Mouse (Mus musculus): ENCODE measurements around the gene Mep1a.

The Mep1a gene

DNA sequence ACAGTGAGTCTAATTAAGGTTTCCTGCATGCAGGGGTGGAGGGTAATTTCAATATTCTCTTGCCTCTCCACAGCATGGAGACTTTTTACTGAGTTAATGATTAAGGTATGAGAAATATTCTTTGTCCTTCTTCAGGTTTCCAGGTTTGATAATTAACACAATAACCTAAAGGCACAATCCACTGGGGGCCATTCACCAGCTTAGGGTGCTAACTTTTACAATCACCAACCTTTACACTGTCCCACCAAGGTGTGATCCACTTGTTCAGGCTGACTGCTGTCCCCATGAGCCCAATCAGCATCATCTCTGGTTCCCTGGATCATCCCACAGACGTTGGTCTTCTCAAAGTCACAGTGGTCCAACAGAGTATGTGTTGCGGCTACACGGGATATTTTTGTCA is 16.6 kb downstream of the Mep1a start:
- no peak for DNase-seq (ENCODE audit: low spot score in 2 of 2)

DNA sequence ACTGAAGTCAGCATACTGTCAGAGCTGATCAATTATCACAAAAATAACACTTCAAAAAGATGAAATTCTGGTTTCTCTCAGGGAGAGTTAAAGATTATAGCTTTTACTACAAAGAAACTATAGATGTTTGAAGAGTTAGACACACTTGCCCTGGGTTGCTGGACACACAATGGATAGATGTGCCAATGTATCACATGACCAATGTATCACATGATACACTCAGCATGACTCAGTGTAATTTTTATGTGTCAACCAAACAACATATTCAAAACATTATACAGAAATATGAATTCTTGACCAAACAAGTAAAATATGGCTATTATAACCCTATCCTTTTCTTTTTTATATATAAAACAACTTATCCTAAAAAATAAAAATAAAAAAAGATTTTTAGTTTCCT is 25.0 kb downstream of the Mep1a start:
- no peak for DNase-seq (ENCODE audit: low spot score in 2 of 2)

DNA sequence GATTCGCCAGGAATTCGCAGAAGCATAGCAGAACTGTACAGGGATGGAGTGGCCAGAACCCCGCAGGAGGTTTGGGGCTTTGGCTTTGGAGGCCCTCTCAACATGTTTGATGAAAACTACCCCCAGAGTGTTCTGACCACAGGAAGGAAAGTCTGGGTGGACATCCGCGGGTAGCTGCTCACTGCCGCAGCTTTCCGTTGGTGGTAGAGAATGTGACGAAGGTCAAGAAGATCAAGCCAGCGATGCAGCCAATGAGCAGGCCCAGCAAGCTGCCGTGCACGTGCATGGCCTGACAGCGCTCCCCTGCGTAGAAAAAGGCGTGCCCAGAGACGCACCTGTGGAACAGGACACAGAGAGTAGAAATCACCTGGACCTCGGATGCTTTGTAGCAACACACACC is 27.8 kb downstream of the Mep1a start:
- DNase-seq (ENCODE audit: low spot score in 2 of 2): no peak

DNA sequence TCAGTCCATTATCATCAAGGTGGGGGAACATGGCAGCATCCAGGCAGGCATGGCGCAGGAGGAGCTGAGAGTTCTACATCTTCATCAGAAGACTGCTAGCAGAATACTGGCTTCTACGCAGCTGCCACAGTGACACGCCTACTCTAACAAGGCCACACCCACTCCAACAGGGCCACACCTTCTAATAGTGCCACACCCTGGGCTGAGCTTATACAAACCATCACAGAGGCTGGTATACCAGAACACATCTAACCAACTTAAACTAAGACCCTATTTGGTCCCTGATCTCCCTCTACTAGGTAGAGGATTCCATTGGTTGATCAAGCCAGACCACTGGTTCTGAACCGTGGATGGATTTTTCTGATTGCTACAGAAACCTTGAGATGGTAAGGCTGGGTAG is 30.1 kb downstream of the Mep1a start:
- no peak for DNase-seq (ENCODE audit: low spot score in 2 of 2)

DNA sequence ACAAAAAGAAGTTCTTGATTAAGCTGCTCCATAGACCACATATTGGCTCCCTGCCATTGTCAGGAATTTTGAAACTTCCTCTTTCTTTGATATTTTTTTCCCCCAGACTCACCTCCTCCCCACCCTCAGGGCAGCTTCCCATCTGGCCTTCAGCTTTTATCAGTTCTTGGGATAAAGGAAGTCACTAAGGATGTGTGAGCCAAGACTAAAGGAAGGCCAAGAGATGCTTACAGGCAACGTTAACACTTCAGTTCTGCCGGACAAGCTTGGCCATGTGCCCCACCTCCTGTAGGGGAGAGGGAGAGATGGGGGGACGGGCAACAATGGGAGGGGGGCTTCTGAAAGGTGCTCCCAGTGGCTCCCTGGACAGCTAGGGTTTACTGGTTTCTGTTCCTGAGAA is 32.6 kb downstream of the Mep1a start:
- no peak for DNase-seq (ENCODE audit: low spot score in 2 of 2)

DNA sequence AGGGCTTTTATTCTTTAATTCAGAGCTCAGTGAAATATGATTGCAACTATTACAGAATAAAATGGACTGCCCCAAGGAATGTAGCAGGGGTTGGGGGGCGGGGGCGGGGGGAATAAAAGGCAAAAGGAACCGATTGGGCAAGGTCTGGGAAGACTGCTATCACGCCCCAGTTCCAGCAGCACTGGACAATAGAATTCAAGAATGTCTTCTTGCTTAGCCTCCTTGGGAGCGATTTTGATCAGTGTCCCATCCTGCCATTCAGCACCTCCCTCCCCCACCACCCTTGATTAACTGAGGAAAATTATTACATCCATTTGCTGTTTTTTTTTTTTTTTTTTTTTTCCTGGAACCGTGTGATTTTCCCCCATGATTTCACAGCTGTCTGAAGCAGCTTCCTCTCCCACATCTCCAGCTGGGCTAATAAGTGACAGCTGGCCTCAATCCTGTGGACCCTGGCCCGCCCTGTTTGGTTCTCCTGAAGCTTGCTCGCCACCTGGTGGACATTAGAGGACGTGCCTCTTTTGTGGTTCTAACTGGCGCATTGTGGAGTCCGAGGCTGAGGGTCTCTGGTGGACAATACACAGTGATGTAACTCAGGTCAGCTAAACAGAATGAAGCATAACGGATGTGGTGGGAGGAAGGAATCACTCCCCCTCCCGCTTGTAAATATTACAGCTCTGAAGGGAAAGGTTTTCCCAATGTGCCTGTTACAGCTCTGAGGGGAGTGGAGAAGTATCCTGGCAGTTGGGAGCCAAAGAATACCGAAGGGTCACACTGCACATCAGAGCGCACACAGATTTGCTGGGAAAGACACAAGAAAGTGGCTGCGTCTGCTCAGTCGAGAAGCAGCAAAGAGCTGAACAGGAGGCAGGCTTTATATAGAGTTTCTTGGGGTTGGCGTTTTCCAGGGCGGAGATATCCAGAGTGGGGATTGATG is 42.1 kb downstream of the Mep1a start:
- peak; percentile 64 to 83 for DNase-seq (ENCODE audit: low spot score in 2 of 2)

DNA sequence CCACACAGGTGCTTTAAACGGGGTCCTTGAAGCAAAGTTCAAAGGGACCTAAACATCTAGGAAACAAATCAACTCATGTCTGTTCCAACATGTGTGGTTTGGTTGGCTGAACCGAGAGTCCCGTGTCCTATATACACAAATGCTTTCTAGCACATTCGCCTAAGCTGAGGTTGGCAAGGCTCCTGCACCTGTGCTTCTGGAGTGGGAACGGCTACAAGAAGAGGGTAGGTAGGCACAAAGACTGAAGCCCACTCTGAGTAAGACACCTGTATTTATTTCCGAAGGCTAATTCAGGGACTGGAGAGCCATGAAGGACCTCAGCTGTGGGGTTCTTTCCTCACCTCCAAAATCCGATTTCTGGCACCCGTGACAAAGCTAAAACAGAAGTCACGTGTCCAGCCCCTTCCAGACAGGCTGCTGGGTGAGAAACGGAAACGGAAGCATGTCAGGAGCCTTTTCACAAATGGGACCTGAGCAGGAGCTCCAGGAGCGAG is 42.8 kb downstream of the Mep1a start:
- DNase-seq (ENCODE audit: low spot score in 2 of 2): no peak

DNA sequence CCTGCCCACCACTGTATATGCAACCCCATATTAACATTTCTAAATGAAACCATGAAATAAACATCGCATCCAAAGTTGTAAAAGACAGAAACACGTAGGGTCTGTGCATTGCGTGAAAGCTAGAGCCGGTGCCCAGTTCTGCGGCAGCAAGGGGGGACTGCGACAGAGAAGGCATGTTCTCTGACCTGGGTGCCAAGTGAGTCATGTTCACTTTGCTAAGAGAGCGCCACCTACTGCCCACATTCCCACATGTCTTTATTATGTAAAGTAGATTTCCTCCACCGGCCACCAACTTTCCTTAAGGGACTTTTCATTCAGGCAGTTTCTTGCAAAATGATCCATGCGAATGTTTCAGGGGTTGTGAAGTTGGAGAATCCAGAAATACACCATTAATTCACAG is 44.0 kb downstream of the Mep1a start:
- peak; percentile 42 to 84 for DNase-seq (ENCODE audit: low spot score in 2 of 2)

DNA sequence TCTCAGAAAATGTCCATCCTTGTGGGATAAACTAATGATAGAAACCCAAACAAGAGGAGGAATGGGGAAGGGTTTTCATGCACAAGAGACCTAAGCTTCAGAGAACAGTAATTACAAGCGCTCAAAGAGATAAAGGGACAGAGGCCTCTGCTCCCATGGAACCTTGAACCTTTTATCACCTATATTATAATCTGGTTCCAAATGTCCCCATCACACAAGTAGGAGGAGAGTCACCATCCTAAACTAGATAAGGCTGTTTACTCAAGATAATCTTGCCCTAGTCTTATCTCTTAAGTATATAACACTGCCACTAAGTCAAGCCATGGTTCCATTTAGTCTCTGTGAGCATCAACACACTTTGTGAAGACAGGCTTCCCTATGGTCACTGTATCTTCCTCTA is 51.4 kb downstream of the Mep1a start:
- DNase-seq (ENCODE audit: low spot score in 2 of 2): no peak

DNA sequence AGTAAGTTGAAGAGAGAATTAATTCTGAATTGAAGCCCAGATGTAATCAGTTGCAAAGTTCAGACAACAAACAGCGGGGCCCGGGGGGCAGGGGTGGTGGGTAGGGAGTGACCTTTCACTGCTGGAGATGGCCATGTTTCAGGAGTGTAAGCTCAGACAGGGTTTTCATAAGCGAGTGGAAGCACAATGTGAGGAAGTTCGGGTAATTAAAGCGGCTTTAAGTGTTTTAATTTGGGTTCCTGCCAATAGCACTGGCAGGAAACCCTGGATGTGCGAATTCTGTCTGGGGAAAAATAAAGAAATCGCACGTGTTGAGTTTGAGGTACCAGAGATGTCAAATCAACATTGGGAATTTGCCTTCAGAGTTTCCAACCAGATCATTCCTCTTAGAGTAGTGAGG is 68.1 kb downstream of the Mep1a start:
- no peak for DNase-seq (ENCODE audit: low spot score in 2 of 2)

DNA sequence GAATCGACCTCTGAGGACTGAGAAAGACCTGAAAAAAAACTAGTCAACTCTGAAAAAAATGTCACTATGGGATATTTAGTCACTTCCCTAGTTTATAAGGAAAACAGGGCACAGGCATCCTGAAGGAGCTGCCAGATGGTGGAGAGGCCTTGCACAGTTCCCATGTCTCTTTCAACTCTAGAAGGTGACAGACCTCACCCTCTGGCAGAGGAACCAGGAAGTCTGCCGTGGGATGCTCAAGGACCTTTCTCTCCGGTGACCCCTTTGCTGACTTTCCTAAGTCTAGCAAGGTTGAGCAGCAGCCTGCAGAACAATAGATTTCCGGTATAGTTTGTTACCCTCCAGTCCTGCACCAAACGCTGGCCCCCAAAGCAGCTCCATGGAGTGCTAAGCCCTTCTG is 70.9 kb downstream of the Mep1a start:
- DNase-seq (ENCODE audit: low spot score in 2 of 2): no peak

Measured in urinary bladder, postnatal 4 days (tissue).